Mouse (Mus musculus) v-Abl transformed pro-B cells (cell line): Measurements from ENCODE around the gene Tmem63b.
"Not testable (repeated sequence)": the region's sequence is repeated elsewhere in the genome, so short reads cannot be mapped to it uniquely, and the experiment has no call there.

Experiments
- in situ Hi-C, 2 experiments: fragments of 400-800 bp; cut with MboI; formaldehyde crosslinking; loops; one replicate each; pipeline ENCODE4 v1.15.1; 2025; ENCODE audit not compliant: unreplicated experiment in 2 of 2

Gene Tmem63b

DNA sequence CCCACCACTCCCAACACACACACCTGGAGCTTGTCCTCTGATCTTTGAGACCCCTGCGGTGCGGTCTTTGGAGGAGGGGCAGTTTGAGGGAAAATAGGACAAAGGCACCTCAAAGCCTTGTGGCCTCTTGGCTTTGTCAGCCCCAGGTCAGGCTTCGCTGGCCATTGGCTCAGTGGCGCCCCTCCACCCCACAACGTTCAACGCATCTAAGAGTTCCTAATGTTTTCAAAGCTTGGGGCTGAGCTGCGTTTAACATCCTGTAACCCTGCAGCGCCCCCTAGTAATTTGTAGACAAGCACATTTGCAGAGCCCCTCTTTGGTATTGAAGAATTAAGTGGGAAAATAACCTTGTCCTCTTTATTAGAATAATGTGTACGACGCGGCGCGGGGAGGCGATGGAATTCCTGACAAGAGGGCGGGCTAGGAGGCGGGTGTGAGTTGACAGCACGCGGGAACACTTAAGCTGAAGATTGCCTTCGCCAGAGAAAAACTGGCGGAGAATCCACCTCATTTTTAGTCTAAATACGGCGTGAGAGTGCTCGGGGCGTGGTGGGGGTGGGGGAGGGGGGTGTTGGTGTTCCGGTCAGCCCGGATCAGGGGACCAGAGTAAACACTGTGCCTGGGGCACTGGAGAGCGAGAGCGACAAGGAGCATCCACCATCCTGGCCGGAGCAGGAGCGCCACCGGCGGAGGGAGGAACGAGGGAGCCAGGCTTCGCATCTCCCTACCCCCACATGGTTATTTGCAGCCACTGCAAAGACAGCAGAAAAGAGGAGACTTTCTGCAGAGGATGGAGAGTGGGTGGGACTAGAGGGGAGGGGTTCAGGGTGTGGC, 56.6 kb downstream of the Tmem63b start:
- in situ Hi-C loops, result loop anchor here (5.0 kb wide), 2 partner anchors 38 to 43 kb away; no protein-coding TSS in a partner anchor

DNA sequence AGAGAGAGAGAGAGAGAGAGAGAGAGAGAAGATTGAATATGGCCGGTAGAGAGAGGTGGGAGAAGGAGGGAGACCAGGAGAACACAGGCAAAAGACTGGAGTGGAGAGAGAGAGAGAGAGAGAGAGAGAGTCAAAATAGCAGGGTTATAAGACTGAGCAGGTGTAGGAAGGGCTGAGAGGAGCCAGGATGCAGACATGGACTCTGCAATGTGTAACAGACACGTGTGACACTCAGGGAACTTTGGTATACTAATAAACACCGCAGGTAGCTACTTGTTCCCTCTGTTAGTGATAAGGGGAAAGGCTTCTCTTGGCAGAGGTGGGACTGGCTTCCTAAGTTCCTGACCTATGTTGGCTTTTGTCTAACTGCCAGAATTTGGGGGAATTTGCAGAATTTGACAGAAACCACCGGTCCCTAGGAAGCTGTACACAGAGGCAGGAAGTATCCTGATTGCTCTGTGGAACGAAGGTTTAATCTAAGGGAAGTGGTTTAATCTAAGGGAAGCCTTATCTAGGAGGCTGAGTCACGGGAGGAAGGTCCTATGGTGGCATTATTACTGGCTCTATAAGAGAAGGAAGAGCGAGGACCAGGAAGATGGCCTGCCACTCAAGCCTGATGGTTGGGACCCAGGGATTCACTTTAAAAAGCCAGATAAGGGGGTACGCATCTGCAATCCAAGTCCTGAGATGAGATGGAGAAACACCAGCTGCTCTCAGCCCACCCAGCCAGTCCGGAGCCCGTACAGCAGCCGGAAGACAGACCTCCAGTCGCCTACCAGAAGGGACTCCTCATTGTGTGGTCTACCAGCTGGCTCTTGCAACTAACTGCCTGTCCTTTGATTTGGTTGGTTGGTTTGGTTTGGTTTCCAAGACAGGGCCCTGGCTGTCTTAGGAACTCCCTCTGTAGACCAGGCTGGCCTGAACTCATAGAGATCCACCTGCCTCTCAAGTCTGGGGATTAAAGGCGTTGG, 57.5 kb downstream of the Tmem63b start:
- in situ Hi-C loops, result loop anchor here (5.0 kb wide), 2 partner anchors 37 to 42 kb away; no protein-coding TSS in a partner anchor

DNA sequence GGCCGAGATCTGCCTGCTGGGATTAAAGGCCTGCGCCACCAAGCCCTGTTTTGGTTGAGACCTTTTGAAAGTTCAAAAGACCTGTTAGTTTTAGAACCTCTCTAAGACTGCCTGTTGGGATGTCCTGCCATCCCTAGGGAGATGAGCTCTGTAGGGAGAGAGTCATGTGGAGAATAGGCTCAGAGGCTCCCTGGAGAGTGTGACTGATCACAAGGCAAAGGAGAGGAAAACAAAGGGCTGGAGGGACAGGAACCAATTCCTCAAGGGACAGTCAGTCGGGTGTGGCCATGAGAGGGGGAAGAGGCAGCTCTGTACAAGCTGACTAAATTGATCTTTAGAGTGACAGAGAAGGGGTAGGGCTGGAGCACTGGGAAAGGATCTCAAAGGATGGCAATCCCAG, 58.5 kb downstream of the Tmem63b start:
- in situ Hi-C loops, result loop anchor here (5.0 kb wide), 2 partner anchors 36 to 41 kb away; no protein-coding TSS in a partner anchor

DNA sequence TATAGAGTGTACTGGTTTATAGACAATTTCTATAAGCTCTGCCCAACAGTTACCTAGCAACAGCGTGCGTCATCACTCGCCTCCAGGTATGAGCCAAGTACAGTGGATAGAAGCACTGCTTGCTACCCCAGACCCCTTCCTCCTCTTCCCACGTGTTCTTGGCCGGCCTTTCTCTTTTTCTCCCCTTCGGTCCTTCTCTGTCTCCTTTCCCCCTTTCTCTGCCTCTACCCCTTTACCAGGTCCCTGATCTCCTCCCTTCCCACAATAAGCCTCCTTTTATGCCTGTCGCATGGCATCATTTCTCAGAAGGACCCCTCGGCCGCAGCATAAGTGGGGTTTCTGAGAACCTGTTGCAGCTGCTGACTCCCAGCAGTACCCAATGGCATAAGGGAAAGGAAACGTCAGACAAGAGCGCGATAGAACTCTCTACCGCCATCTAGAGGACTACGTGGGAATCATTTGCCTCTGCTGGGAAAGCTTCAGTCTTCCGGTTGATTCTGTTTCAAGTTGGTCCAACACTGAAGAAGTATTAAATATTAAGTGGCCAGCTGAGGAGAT, 60.0 kb downstream of the Tmem63b start:
- in situ Hi-C loops, result loop anchor here (5.0 kb wide), 2 partner anchors 34 to 39 kb away; no protein-coding TSS in a partner anchor

DNA sequence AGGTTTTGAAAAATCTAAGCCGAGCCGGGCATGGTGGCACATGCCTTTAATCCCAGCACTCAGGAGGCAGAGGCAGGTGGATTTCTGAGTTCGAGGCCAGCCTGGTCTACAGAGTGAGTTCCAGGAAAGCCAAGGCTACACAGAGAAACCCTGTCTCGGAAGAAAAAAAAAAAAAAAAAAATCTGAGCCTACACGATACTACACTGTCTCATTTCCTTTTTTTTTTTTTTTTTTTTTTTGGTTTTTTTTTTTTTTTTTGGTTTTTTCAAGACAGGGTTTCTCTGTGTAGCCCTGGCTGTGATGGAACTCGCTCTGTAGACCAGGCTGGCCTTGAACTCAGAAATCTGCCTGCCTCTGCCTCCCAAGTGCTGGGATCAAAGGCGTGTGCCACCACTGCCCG, 63.3 kb downstream of the Tmem63b start:
- in situ Hi-C loops, result not testable (repeated sequence)

DNA sequence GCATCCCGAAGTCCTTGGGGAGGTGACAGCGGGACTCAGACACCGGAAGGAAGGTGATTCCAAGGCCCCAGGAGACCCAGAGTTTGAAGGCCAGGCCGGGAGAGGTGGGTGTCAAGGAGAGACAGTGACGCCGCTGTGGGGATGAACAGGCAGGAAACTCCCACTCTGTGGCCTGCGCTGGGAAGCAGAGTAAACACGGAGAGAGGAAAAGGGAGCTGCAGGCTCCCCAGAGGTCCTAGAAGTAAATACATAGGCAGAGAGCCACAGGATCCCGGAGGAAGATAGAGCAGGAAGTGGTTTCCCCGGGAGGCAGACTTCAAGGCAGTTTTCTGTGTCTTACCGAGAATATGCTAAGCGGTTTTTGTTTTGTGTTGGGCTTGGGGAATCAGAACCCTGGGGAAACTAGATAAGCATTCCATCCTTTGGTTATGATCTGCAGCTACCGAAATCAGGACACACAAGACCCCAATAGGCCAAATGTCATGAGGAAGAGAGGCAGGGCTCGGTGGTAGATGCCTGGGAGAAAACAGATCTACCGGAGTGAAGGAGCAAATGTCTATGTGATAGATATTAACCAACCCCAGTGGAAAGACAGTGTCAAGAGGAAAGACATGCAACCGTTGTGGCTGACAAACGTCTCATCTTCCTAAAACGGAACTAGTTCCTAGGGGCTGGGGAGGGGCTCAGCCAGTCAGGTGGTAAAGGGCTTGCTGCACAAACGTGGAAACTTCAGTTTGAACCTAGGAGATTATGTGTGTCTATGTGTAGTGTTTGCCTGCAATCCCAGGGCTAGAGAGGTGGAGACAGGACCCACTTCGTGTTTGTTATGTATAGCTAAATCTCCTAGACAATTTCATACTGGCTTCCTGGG, 67.1 kb downstream of the Tmem63b start:
- in situ Hi-C loops, result no loop called here

DNA sequence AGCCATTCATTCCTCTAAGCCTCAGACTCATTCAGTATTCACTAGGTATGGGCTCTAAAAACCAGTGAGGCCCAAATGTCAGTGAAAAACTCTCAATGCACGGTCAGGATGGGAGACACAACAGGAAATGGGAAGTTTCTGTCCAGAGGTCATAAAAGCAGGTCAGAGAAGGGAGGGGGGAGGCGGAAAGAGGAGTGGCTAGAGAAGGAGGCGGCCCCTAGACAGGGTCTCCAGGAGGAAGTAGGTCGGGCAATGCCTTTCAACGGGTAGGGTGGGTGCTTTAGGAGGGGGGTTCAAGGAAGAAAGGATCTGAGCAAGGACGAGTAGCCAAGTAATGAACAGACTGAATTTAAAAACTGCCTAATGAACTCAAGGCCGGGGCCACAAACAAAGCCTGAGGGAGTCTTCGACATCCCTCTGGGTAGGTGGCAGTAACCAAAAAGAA, 67.7 kb downstream of the Tmem63b start:
- in situ Hi-C loops, result no loop called here

DNA sequence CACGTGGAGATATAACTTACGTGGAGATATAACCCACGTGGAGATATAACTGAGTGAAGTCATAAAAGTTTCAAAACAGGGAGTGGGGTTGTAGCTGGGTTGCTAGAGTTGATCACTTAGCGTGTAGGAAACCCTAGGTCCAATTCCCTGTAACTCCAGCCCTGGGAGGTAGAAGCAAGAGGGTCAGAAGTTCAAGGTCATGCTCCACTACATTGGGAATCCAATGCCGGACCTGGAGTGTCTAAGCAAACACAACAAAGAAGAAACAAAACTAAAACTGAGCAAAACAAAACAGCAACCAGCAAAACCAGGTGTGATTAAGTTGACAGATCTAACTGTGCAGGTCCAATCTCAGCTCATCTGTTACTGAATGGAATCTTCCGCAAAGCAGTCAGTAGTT, 69.0 kb downstream of the Tmem63b start:
- in situ Hi-C loops, result no loop called here

DNA sequence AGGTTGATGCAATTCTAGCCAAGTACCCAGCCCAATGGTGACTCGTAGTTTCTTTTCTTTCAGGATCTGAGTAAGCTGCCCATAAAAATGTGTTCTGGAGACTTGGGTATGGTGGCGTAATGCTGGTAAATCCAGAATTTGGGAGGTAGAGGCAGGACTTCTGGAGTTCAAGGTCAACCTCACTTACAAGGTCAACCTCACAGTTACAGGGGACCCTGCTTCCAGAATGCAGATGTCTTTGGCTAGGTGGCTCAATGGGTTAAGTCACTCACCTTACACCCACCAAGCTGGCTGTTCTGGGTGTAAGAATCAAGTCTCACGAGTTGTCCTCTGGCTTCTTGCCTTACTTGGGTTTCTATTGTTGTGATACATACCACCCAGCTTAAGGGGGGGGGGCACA, 70.0 kb downstream of the Tmem63b start:
- in situ Hi-C loops, result no loop called here

DNA sequence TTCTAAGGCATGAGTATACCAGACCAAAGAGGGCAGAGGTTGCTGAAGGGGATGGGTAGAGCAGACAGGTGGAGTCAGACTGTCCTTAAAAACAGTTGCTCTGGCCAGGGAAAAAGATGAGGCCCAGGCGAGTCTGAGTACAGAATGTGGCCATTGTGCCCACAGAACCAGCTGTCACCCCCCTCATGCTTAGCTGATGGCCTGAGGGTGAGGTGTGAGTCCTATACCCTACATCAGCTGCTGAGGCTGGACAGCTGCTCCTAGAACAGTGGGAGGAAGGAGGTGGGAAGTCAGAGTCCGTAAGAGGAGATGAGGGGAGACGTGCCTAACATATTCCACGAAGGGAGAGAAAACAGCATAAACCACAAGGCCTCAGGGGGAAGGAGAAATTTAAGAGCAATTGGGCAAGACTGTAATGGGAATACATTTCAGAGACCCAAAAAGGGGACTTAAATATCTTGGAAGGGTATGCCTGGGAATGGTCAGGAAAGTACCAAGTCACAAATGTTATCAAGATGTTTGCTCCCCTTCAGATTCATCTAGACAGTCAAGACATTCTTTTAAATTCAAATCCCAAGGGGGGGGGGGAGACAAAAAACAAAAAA, 70.6 kb downstream of the Tmem63b start:
- in situ Hi-C loops, result no loop called here

DNA sequence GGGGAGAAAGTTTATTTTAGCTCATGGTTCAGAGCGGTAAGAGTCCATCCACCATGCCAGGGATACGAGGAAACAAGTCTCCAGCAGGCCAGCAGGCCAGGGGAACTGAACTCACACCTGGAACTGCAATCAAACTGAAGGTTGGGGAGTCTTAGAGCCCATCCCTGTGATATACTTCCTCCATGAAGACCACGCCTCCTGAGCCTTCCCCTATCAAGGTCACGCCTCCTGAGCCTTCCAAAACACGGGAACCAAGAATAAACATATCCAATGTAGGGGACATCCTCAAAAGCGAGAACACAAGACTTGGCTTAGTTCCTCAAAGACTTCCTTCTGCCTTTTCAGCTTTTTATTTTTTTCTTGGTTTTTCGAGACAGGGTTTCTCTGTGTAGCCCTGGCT, 73.8 kb downstream of the Tmem63b start:
- in situ Hi-C loops, result no loop called here

DNA sequence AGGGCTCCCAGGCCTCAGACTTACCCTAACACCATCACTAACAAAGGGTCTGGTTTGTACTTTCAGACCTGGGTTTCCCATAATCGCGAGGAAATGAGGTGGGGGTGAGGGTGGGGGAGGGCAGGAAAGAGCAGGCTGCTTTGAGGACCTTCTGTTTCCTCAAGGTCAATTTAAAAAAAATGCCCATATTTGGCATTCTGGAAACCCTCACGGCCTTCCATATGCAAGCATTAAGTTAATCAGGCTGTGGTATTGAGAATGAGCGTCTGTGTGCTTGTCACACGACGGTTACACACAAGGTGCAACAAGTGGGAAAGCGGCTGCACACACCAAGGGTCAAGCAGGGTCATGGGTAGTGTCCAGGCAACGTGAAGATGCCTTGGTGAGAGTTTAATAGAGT, 74.7 kb downstream of the Tmem63b start:
- in situ Hi-C loops, result no loop called here
